Mouse (Mus musculus) adrenal gland, adult 2 months (tissue): ENCODE measurements around the gene Prss37. TPM values are rescaled to one million over a fixed set of nuclear protein-coding genes. Genes with fewer than 3 reads are reported as not detected.

Source experiments
- DNase-seq: peaks from one replicate; pipeline ENCODE4 v3.0.0; 2021
- long read RNA-seq: library from polyadenylated mRNA; stranded (forward); transcript quantifications from one replicate; pipeline ENCODE4 v2.0.0, GENCODE M21; 2021
- polyA plus RNA-seq: library from polyadenylated mRNA; depleted of rRNA; stranded (reverse); fragments of >200 nt; gene quantifications from 2 replicates; pipeline ENCODE4 v1.2.3, GENCODE M21; 2012; rRNA removed
- total RNA-seq, 2 experiments: library from RNA; stranded (reverse); gene quantifications; 2 replicates each; pipeline ENCODE4 v1.2.3; 2021

Gene Prss37
- total RNA-seq (not detected), polyA plus RNA-seq (not detected in 2 replicates)
- long read RNA-seq = 0 reads

DNA sequence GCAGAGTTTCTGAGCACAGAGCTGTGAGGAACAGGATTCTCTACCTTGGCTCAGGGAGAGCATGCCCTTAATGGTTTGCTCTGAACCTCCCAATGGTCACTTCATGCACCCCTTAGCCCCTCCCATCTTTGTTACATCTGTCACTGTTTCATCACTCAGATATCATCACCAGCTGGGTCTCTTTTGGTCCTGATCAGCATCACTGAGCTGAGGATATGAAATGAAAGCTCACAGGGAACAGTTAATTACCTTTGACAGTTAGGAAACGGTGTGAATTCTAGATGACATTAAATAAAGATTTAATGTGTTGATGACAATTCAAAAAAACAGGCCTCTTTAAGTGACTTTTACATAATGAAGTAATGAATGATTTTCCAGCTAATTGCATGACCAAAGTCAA lies at the start of gene Prss37:
Prss37 (minus strand) TSS at position 101 of the 400 bp plus-strand sequence.
- DNase-seq = no peak

DNA sequence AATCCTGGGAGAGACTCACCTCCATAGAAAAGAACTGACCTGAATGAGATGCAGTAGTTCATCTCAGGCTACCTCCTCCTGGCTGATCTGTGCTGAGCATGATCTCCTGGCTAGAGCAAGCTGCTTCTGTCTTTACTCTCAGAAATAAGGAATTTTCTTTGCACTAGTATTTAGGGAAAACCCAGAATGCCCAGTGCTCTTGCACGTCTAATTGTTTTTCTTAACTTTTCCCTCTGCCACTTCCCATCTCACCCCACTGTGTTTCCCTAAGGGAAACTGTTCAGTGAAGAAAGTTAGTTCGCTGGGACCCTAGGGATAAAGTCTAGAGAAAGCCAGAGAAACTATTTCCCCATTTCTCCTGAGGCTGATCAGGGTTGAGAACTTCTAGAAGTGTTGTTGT lies 35.6 kb upstream of the Prss37 start, which contains the start of gene Olfr461:
Olfr461 (minus strand) TSS at position 101 of the 400 bp plus-strand sequence.
- no peak for DNase-seq

GRCm38 (mm10) chr6:40544690-40545089 lies 25.4 kb upstream of the Prss37 start:
- no peak for DNase-seq

DNA sequence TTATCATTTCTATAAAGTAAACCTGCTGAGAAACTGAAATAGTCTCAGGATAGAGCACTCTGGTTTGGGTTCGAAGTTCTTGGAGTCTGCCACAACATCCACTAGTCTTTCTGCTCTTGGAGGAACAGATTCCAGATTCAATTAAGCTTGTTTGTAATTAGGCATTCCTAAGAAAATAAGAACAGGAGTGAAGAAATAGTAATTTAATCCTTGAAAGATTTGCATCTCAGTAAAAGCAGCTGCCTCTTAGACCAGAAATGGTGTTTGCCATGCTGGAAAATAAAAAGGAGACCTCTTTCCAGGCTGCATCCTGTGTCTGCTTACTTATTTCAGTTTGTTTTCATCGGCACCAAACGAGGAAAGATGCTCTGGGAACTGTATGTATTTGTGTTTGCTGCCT lies 26.1 kb downstream of the Prss37 start, which contains the start of gene Tas2r108:
Tas2r108 (plus strand) TSS at position 301 of the 400 bp plus-strand sequence.
- DNase-seq = no peak

GRCm38 (mm10) chr6:40490933-40491332 lies 28.4 kb downstream of the Prss37 start, which contains the start of gene Tas2r137:
Gene Tas2r137, plus strand, starts transcription at chr6:40491233.
- DNase-seq = no peak

DNA sequence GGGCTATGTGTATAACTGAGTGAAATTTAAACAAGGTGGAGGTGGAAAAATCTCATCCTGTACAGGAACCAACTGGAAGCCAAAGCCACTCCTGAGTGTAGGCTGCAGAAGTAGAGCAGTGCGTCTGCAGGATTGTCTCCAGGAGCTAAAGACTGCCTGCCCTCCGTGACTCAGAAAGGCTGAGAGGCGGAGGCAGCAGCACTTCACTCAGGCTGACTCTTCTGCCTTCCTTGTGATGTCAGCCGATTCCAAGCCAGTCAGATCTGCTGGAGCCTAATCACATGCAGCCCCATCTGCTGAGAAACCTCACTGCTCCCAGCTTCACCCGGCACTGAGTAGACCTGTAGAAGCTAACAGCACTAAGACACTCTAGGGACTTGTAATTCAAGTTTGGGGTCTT lies 37.0 kb downstream of the Prss37 start:
- no peak for DNase-seq

DNA sequence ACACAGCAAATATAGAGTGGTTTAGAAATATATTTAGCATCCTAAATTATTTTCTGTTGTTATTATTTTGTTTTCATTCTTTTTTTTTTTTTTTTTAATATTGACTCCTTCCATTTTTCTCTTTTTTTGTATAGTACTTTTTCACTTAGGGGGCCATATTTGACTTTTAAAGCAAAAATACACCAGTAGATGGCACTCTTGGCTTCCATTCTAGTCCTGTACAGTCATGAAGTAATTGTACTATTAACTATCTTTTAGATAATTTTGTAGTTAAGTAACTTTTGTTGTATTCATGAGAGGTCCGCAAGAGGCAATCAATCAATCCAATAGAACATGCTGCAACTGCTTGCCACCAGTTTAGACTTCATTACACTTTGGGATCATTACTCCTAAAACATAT lies 39.6 kb downstream of the Prss37 start:
- DNase-seq = no peak

DNA sequence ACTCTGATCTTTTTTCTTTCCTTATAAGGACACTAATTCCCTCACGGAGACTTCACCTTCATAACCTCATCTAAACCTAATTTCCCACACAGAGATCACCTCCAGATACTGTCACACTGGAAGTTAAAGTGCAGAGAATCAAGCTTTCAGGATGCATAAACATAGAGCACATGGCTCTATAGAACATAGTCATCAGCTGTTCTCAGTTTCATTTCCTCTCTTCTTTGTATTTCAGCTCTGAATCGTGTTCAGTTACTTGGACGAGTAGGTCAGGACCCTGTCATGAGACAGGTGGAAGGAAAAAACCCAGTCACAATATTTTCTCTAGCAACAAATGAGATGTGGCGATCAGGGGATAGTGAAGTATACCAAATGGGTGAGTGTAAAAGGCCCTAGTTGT lies 43.2 kb downstream of the Prss37 start:
- no peak for DNase-seq

DNA sequence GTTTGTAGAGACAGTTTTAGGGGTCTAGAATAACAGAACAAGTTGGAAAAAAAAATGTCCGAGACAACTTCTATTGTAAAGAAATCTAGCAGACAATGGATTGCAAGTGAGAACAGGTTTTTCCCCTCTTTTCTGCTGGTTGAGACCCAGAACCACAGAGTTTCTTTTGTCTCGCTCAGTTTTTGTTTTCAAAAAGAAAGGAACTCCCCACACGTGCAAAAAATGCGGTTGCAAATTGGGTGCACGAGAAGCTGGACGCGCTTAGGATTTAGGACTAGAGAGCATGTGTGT lies 47.6 kb downstream of the Prss37 start:
- no peak for DNase-seq

DNA sequence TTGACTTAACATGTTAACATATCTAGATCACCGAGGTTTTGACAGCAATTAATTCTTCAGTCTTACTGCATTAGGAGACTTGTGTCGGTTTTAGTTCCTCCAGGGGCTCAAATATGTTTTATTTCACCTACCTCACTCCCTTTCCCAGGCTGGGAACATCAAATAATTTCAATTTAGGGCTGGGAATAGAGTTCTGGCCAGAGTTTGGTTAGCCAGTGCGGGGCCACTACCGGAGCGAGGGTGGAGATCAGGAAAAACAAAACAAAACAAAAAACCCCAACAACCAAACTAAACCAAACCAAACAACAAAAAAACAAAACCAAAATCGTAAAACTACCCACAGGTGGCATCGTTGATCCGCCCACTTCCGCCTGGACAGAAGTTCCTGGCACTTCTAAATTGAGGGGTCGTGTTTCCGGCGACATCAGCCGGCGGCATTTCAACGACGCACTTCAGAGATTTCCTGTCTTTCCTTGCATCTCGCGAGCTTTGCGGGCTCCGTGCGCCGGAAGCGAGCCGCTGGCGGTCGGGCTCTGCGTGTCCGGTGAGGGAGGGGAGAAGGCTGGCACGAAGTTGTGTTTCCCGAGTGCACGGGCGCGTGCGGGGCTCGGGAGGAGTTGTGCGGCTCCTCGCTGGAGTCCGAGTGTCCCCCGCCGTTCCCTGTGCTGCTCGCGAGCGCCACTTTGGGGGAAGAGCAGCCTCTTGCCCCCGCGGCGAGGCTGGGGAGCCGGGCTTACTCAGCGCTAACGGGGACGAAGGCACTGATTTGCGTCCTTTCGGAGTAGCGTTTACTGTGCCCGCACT lies 48.2 kb downstream of the Prss37 start, which contains the start of gene Ssbp1:
Ssbp1 (plus strand) TSS at position 437 of the 804 bp plus-strand sequence.
- peak; percentile 93 for DNase-seq

DNA sequence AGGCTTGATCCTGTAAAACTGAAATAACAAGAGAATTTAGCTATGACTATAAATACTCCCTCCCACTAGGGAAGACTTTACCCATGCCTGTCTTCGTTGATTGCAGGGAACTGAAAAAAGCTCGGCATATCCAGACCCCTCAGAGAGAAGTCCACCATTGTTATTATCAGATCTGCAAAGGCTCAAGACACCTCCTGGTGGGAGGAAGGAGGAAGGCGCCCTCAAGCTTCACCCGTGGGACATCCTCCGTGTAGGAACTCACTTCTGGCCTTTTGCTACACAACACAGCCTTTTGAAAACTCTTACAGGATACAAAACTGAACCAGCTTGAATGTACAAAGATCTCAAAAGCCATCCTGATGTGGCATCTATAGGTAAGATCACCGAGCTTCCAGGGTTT lies 53.6 kb downstream of the Prss37 start:
- no peak for DNase-seq

Other genes starting within 250 kb of the Prss37 start
- 10 to 100 TPM; 27.5 to 41.7 TPM for gene Agk, start 194.3 kb downstream of the Prss37 start, total RNA-seq
- 8.1 and 10.6 TPM in 2 replicates for gene Agk, start 194.3 kb downstream of the Prss37 start, polyA plus RNA-seq
- gene E330009J07Rik, start 83.4 kb downstream of the Prss37 start, total RNA-seq = 10 to 100 TPM; 11.9 to 15.4 TPM
- 4.2 and 4.7 TPM in 2 replicates for gene E330009J07Rik, start 83.4 kb downstream of the Prss37 start, polyA plus RNA-seq
- gene Wee2, start 80.4 kb downstream of the Prss37 start, total RNA-seq = not detected
- gene Wee2, start 80.4 kb downstream of the Prss37 start, polyA plus RNA-seq = not detected in 2 replicates
- 10 to 100 TPM; 40.4 to 53.8 TPM for gene Ssbp1, start 48.2 kb downstream of the Prss37 start, total RNA-seq
- gene Ssbp1, start 48.2 kb downstream of the Prss37 start, polyA plus RNA-seq = 8.2 and 11.8 TPM in 2 replicates
- gene Tas2r137, start 28.3 kb downstream of the Prss37 start, total RNA-seq = under 1 TPM in 1 of 2 experiments, not detected in 1; 0.26 TPM
- gene Tas2r137, start 28.3 kb downstream of the Prss37 start, polyA plus RNA-seq = not detected in 2 replicates
- not detected for gene Tas2r108, start 26.0 kb downstream of the Prss37 start, total RNA-seq
- gene Tas2r108, start 26.0 kb downstream of the Prss37 start, polyA plus RNA-seq = not detected in 2 replicates
- gene Olfr461, start 35.5 kb upstream of the Prss37 start, total RNA-seq = not detected
- not detected in 2 replicates for gene Olfr461, start 35.5 kb upstream of the Prss37 start, polyA plus RNA-seq
- not detected for gene Olfr460, start 50.0 kb upstream of the Prss37 start, total RNA-seq
- gene Olfr460, start 50.0 kb upstream of the Prss37 start, polyA plus RNA-seq = not detected in 2 replicates
- gene Clec5a, start 66.3 kb upstream of the Prss37 start, total RNA-seq = 1 to 10 TPM in 1 of 2 experiments, under 1 TPM in 1; 0.92 to 2.9 TPM
- gene Clec5a, start 66.3 kb upstream of the Prss37 start, polyA plus RNA-seq = 0.06 TPM in 1 of 2 replicates, not detected in the other
- not detected for gene Tas2r138, start 93.8 kb upstream of the Prss37 start, total RNA-seq
- not detected in 2 replicates for gene Tas2r138, start 93.8 kb upstream of the Prss37 start, polyA plus RNA-seq
- gene Mgam, start 109.3 kb upstream of the Prss37 start, total RNA-seq = 1 to 10 TPM in 1 of 2 experiments, under 1 TPM in 1; 0.31 to 1.9 TPM
- 0.09 and 0.38 TPM in 2 replicates for gene Mgam, start 109.3 kb upstream of the Prss37 start, polyA plus RNA-seq